Mouse (Mus musculus) CH12.LX (cell line): ENCODE data around the gene Cpne9. TPM values are rescaled to one million over a fixed set of nuclear protein-coding genes. Genes with fewer than 3 reads are reported as not detected.

ENCODE experiments used
- DNase-seq: peaks from one replicate; pipeline ENCODE4 v3.0.0-alpha.2; 2013; ENCODE audit errors: extremely low read depth
- H3K27ac ChIP-seq: 2 replicates; pipeline ENCODE4 v1.5.1; 2012; ENCODE audit warnings: low read depth, mild to moderate bottlenecking, control low read depth, moderate library complexity; ENCODE audit not compliant: insufficient read depth
- H3K27me3 ChIP-seq: replicated peaks from 2 replicates; pipeline ENCODE3; 2012; ENCODE audit warnings: inconsistent platforms
- H3K36me3 ChIP-seq, 2 experiments: replicated peaks in 1 of 2; 2 replicates each; pipeline versions ENCODE3 to v1.6.1; 2012; ENCODE audit warnings: inconsistent platforms in 1 of 2, low read length in 1 of 2, mild to moderate bottlenecking in 1 of 2, mixed read lengths in 1 of 2, moderate library complexity in 1 of 2; ENCODE audit not compliant: control insufficient read depth in 1 of 2, insufficient read depth in 1 of 2
- H3K4me1 ChIP-seq, 2 experiments: 2 replicates each; pipeline ENCODE4 v1.6.1; 2012; ENCODE audit warnings: inconsistent platforms in 1 of 2, moderate library complexity in 1 of 2; ENCODE audit not compliant: insufficient read depth in 2 of 2, control insufficient read depth in 1 of 2
- H3K4me2 ChIP-seq: 2 replicates; pipeline ENCODE4 v1.6.1; 2012; ENCODE audit warnings: low read depth, mild to moderate bottlenecking, control low read depth; ENCODE audit not compliant: poor library complexity, insufficient read depth, severe bottlenecking
- H3K4me3 ChIP-seq, 3 experiments: fragments of 150-350 bp in 1 of 3; sonication (generic) in 1 of 3; replicated peaks in 1 of 3; 2 replicates each; pipeline versions ENCODE3 to v1.5.1; 2011 to 2012; ENCODE audit warnings: low read depth in 2 of 3, low read length in 2 of 3, mild to moderate bottlenecking in 2 of 3, moderate library complexity in 2 of 3, control low read depth in 1 of 3, improper control_type of control experiment in 1 of 3, inconsistent platforms in 1 of 3, mixed read lengths in 1 of 3; ENCODE audit not compliant: poor library complexity in 1 of 3
- H3K79me2 ChIP-seq: replicated peaks from 2 replicates; pipeline ENCODE4 v1.6.1; 2012; ENCODE audit warnings: mild to moderate bottlenecking, moderate library complexity; ENCODE audit not compliant: control insufficient read depth, poor library complexity, insufficient read depth, severe bottlenecking; ENCODE audit errors: extremely low read depth
- H3K9ac ChIP-seq: 2 replicates; pipeline ENCODE4 v1.6.1; 2012; ENCODE audit warnings: low read depth, mild to moderate bottlenecking, control low read depth, moderate library complexity; ENCODE audit not compliant: insufficient read depth
- H3K9me3 ChIP-seq: replicated peaks from 2 replicates; pipeline ENCODE3; 2012; ENCODE audit warnings: low read length, inconsistent platforms, mixed read lengths
- CHD1 ChIP-seq: IDR thresholded peaks from 2 replicates; pipeline ENCODE4 v1.6.1; 2012; ENCODE audit warnings: low read depth, low read length, improper control_type of control experiment, inconsistent platforms
- CHD2 ChIP-seq: IDR thresholded peaks from 2 replicates; pipeline ENCODE4 v1.6.1; 2011; ENCODE audit warnings: low read length, improper control_type of control experiment
- CTCF ChIP-seq, 2 experiments: IDR thresholded peaks in 1 of 2; conservative IDR thresholded peaks in 1 of 2; 2 replicates each; pipeline ENCODE4 v1.5.1; 2011 to 2012; ENCODE audit warnings: low read depth in 2 of 2, low read length in 2 of 2, improper control_type of control experiment in 1 of 2, inconsistent platforms in 1 of 2, mild to moderate bottlenecking in 1 of 2, moderate library complexity in 1 of 2
- E2F4 ChIP-seq: IDR thresholded peaks from 2 replicates; pipeline ENCODE4 v1.6.1; 2011; ENCODE audit warnings: low read depth, low read length, improper control_type of control experiment; ENCODE audit not compliant: insufficient replicate concordance
- ELF1 ChIP-seq: IDR thresholded peaks from 2 replicates; pipeline ENCODE4 v1.6.1; 2014; ENCODE audit warnings: low read depth, mild to moderate bottlenecking, inconsistent platforms, low read length, improper control_type of control experiment
- EP300 ChIP-seq: IDR thresholded peaks from 2 replicates; pipeline ENCODE4 v1.6.1; 2011; ENCODE audit warnings: low read length, improper control_type of control experiment
- ETS1 ChIP-seq: conservative IDR thresholded peaks from 2 replicates; pipeline ENCODE4 v1.6.1; 2012; ENCODE audit warnings: low read depth, mild to moderate bottlenecking, inconsistent platforms, low read length, improper control_type of control experiment, moderate library complexity
- GABPA ChIP-seq: IDR thresholded peaks from 2 replicates; pipeline ENCODE4 v1.6.1; 2012; ENCODE audit warnings: low read depth, low read length, improper control_type of control experiment, inconsistent platforms; ENCODE audit not compliant: insufficient replicate concordance
- HCFC1 ChIP-seq: IDR thresholded peaks from 2 replicates; pipeline ENCODE4 v1.6.1; 2012; ENCODE audit warnings: low read depth, mild to moderate bottlenecking, inconsistent platforms, low read length, improper control_type of control experiment
- JUND ChIP-seq: conservative IDR thresholded peaks from 2 replicates; pipeline ENCODE4 v1.6.1; 2011; ENCODE audit warnings: low read depth, low read length, improper control_type of control experiment
- KAT2A ChIP-seq: IDR thresholded peaks from 2 replicates; pipeline ENCODE4 v1.6.1; 2012; ENCODE audit warnings: low read length, improper control_type of control experiment, inconsistent platforms; ENCODE audit not compliant: insufficient replicate concordance
- MAFK ChIP-seq: IDR thresholded peaks from 2 replicates; pipeline ENCODE4 v1.6.1; 2011; ENCODE audit warnings: low read length, improper control_type of control experiment; ENCODE audit not compliant: insufficient replicate concordance
- MAX ChIP-seq: IDR thresholded peaks from 2 replicates; pipeline ENCODE4 v1.6.1; 2011; ENCODE audit warnings: low read length, improper control_type of control experiment
- MEF2A ChIP-seq: IDR thresholded peaks from 2 replicates; pipeline ENCODE4 v1.6.1; 2014; ENCODE audit warnings: low read depth, mild to moderate bottlenecking, inconsistent platforms, low read length, improper control_type of control experiment, borderline replicate concordance
- MXI1 ChIP-seq: IDR thresholded peaks from 2 replicates; pipeline ENCODE4 v1.6.1; 2011; ENCODE audit warnings: mild to moderate bottlenecking, low read depth, low read length, improper control_type of control experiment
- MYC ChIP-seq: IDR thresholded peaks from 2 replicates; pipeline ENCODE4 v1.6.1; 2011; ENCODE audit warnings: low read depth, mild to moderate bottlenecking, improper control_type of control experiment, low read length
- PAX5 ChIP-seq: IDR thresholded peaks from 2 replicates; pipeline ENCODE4 v1.6.1; 2012; ENCODE audit warnings: low read length, inconsistent platforms, mixed read lengths
- POLR2A ChIP-seq: IDR thresholded peaks from 2 replicates; pipeline ENCODE4 v1.6.1; 2011; ENCODE audit warnings: low read depth, mild to moderate bottlenecking, improper control_type of control experiment, low read length
- RAD21 ChIP-seq: IDR thresholded peaks from 2 replicates; pipeline ENCODE4 v1.6.1; 2011; ENCODE audit warnings: low read depth, mild to moderate bottlenecking, low read length, improper control_type of control experiment, moderate library complexity
- RCOR1 ChIP-seq: conservative IDR thresholded peaks from 2 replicates; pipeline ENCODE4 v1.6.1; 2012; ENCODE audit warnings: low read depth, mild to moderate bottlenecking, inconsistent platforms, low read length, improper control_type of control experiment
- SIN3A ChIP-seq: IDR thresholded peaks from 2 replicates; pipeline ENCODE4 v1.6.1; 2012; ENCODE audit warnings: low read length, improper control_type of control experiment, inconsistent platforms
- SMC3 ChIP-seq: IDR thresholded peaks from 2 replicates; pipeline ENCODE4 v1.6.1; 2011; ENCODE audit warnings: low read depth, low read length, improper control_type of control experiment
- TBP ChIP-seq: conservative IDR thresholded peaks from 2 replicates; pipeline ENCODE4 v1.6.1; 2011; ENCODE audit warnings: low read depth, low read length, improper control_type of control experiment
- UBTF ChIP-seq: IDR thresholded peaks from 2 replicates; pipeline ENCODE4 v1.6.1; 2012; ENCODE audit warnings: low read depth, mild to moderate bottlenecking, inconsistent platforms, low read length, improper control_type of control experiment, moderate library complexity
- USF1 ChIP-seq: IDR thresholded peaks from 2 replicates; pipeline ENCODE4 v1.6.1; 2014; ENCODE audit warnings: low read depth, mild to moderate bottlenecking, inconsistent platforms, low read length, improper control_type of control experiment
- USF2 ChIP-seq: conservative IDR thresholded peaks from 2 replicates; pipeline ENCODE4 v1.6.1; 2011; ENCODE audit warnings: low read depth, low read length, improper control_type of control experiment
- ZC3H11A ChIP-seq: IDR thresholded peaks from 2 replicates; pipeline ENCODE4 v1.6.1; 2012; ENCODE audit warnings: low read depth, mild to moderate bottlenecking, inconsistent platforms, low read length, improper control_type of control experiment
- ZMIZ1 ChIP-seq: IDR thresholded peaks from 2 replicates; pipeline ENCODE4 v1.6.1; 2012; ENCODE audit warnings: low read depth, mild to moderate bottlenecking, inconsistent platforms, low read length, improper control_type of control experiment
- ZNF384 ChIP-seq: IDR thresholded peaks from 2 replicates; pipeline ENCODE4 v1.6.1; 2012; ENCODE audit warnings: low read depth, low read length, improper control_type of control experiment, inconsistent platforms
- dilution Hi-C: fragments of 300-500 bp; cut with MboI; formaldehyde crosslinking; loops from 2 replicates; pipeline ENCODE4 v1.14.3; 2020; ENCODE audit warnings: low sequenced_read_pairs; ENCODE audit not compliant: extremely low pct_unique_long_range_greater_than_20kb, extremely low pct_ligation_motif_present
- in situ Hi-C: fragments of 300-500 bp; cut with MboI; formaldehyde crosslinking; loops from 3 replicates; pipeline ENCODE4 v1.14.3; 2019; ENCODE audit warnings: low sequenced_read_pairs, low pct_ligation_motif_present, low pct_unique_long_range_greater_than_20kb, mixed read lengths
- polyA plus RNA-seq: library from polyadenylated mRNA; unstranded; fragments of >175 nt; gene quantifications from 2 replicates; pipeline ENCODE4 v1.2.1, GENCODE M21; 2012; ENCODE audit warnings: low read depth; ENCODE audit not compliant: insufficient read length
- total RNA-seq, 2 experiments: library from RNA; depleted of rRNA; stranded (reverse); fragments of 300-350 nt in 1 of 2; fragments of >200 nt in 1 of 2; gene quantifications; 2 replicates each; pipeline ENCODE4 v1.2.3; 2012 to 2014

Gene Cpne9
- total and polyA plus RNA-seq, 3 experiments, result 0.19 to 0.27 (median 0.25) TPM

GRCm38 (mm10) chr6:113286316-113286715 is 4.2 kb downstream of the Cpne9 start:
- DNase-seq, result no peak
- dilution Hi-C loops, result no loop called here
- Histone ChIP-seq H3K27ac (no peak overlapping the region), H3K36me3 (peaks cover 0 to 12% of the 10 kb centered on the region in 2 experiments), H3K79me2 (no peaks in the 10 kb centered on the region), H3K9me3 (no peaks in the 10 kb centered on the region), H3K4me1 (peaks cover 0 to 8% of the 10 kb centered on the region in 2 experiments; a peak in 2 of 4 replicates), H3K9ac (no peak overlapping the region), H3K4me2 (no peak overlapping the region), H3K27me3 (no peaks in the 10 kb centered on the region), H3K4me3 (no peak overlapping the region)
- TF ChIP-seq TBP (no peak), EP300 (no peak), ZMIZ1 (no peak), MAFK (no peak), MEF2A (no peak), E2F4 (no peak), USF2 (no peak), MYC (no peak), RCOR1 (no peak), MXI1 (no peak), SIN3A (no peak), POLR2A (no peak), UBTF (no peak), GABPA (no peak), MAX (no peak), CHD2 (no peak), CHD1 (no peak), ZC3H11A (no peak)
- in situ Hi-C loops, result no loop called here

GRCm38 (mm10) chr6:113287236-113287635 is 5.1 kb downstream of the Cpne9 start:
- Histone ChIP-seq H3K27me3 (no peaks in the 10 kb centered on the region), H3K79me2 (no peaks in the 10 kb centered on the region), H3K4me3 (no peak overlapping the region)
- no peak for DNase-seq
- TF ChIP-seq MYC (no peak), ZNF384 (no peak), UBTF (no peak), GABPA (no peak), HCFC1 (no peak), MXI1 (no peak), CTCF (conservative IDR thresholded peaks at IDR 0.05 in 1 of 2, IDR thresholded peaks at IDR 0.05 in 1 of 2; ENCODE audit: low read depth in 2 of 2, low read length in 2 of 2) (no peak), TBP (no peak), RAD21 (no peak), KAT2A (no peak), SMC3 (no peak), USF2 (no peak), USF1 (no peak), ZMIZ1 (no peak), ELF1 (no peak), PAX5 (no peak), JUND (no peak), ETS1 (no peak), POLR2A (no peak)
- TF ChIP-seq, all 38 proteins: peak for 0
- in situ Hi-C loops, result no loop called here
- dilution Hi-C loops, result no loop called here
- H3K9ac ChIP-seq, result no peak overlapping the region
- H3K4me1 ChIP-seq, result peaks cover 0 to 8% of the 10 kb centered on the region in 2 experiments; a peak in 2 of 4 replicates
- no peak overlapping the region for H3K27ac ChIP-seq
- no peak overlapping the region for H3K4me2 ChIP-seq
- peaks cover 0 to 12% of the 10 kb centered on the region in 2 experiments for H3K36me3 ChIP-seq
- no peaks in the 10 kb centered on the region for H3K9me3 ChIP-seq
